In genomic region chr7:3198884-3199283, GRCm38 (mm10) we compare ENCODE assay signal across 11 mouse cellular contexts. TPM values are rescaled to one million over a fixed set of nuclear protein-coding genes. Genes with fewer than 3 reads are reported as not detected.
DNase-seq lines count a peak whose midpoint lies in the region; ATAC-seq and TF ChIP-seq lines count a peak whose summit lies in the region.
"Had no signal": no experiment of that assay in that cellular context is flagged by ENCODE, and none has a peak within 500 bp of the region (broad histone marks: within the 10 kb centered on the region; RNA-seq: fewer than 3 reads in every experiment).

No protein-coding gene starts in this region.

- H3K9ac ChIP-seq in forebrain, embryonic 11.5 days (ENCODE audit: low read length) = no peak overlapping the region
- no peak overlapping the region for H3K9ac ChIP-seq in forebrain, embryonic 14.5 days (ENCODE audit: low read length)
- H3K9ac ChIP-seq: lung, embryonic 15.5 days had no signal

- no peaks in the 10 kb centered on the region for H3K9me3 ChIP-seq in forebrain, embryonic 11.5 days (ENCODE audit: control insufficient read depth, low read length)
- H3K9me3 ChIP-seq in forebrain, embryonic 14.5 days (replicated peaks; ENCODE audit: control insufficient read depth, low read length) = no peaks in the 10 kb centered on the region
- no peaks in the 10 kb centered on the region for H3K9me3 ChIP-seq in limb, embryonic 10.5 days (replicated peaks)
- H3K9me3 ChIP-seq: lung, embryonic 15.5 days had no signal

- no peak for TF ChIP-seq POLR2A in thymus, adult 2 months (IDR thresholded peaks at IDR 0.05; ENCODE audit: control insufficient read depth, extremely low read depth, insufficient read depth, low read length, poor library complexity)

- H3K4me1 ChIP-seq in forebrain, embryonic 11.5 days (replicated peaks; ENCODE audit: control insufficient read depth, insufficient read depth, low read length) = no peaks in the 10 kb centered on the region
- no peaks in the 10 kb centered on the region for H3K4me1 ChIP-seq in forebrain, embryonic 14.5 days (ENCODE audit: control insufficient read depth, insufficient read depth, low read length)
- H3K4me1 ChIP-seq in thymus, adult 2 months (replicated peaks; ENCODE audit: control insufficient read depth, insufficient read depth, low read length) = no peaks in the 10 kb centered on the region
- H3K4me1 ChIP-seq in limb, embryonic 10.5 days = no peaks in the 10 kb centered on the region
- H3K4me1 ChIP-seq: lung, embryonic 15.5 days had no signal

- 48% methylated on average over 11 of the region's 11 CpGs for WGBS in forebrain, embryonic 11.5 days
- WGBS in forebrain, embryonic 14.5 days = 58% methylated on average over 11 of the region's 11 CpGs
- 49% methylated on average over 11 of the region's 11 CpGs for WGBS in thymus, adult 2 months
- WGBS in limb, embryonic 10.5 days = 52% methylated on average over 11 of the region's 11 CpGs

- H3K27ac ChIP-seq in forebrain, embryonic 11.5 days (ENCODE audit: low read depth, low read length) = no peak overlapping the region
- H3K27ac ChIP-seq in forebrain, embryonic 14.5 days (ENCODE audit: low read depth, low read length) = no peak overlapping the region
- no peak overlapping the region for H3K27ac ChIP-seq in thymus, adult 2 months (ENCODE audit: control insufficient read depth, insufficient read depth, low read length)
- H3K27ac ChIP-seq in limb, embryonic 10.5 days = no peak overlapping the region
- H3K27ac ChIP-seq: lung, embryonic 15.5 days had no signal

- no peaks in the 10 kb centered on the region for H3K27me3 ChIP-seq in forebrain, embryonic 11.5 days (ENCODE audit: control insufficient read depth, insufficient read depth, low read length)
- H3K27me3 ChIP-seq in forebrain, embryonic 14.5 days (replicated peaks; ENCODE audit: control insufficient read depth, insufficient read depth, low read length) = no peaks in the 10 kb centered on the region
- H3K27me3 ChIP-seq in thymus, adult 2 months (ENCODE audit: control insufficient read depth, insufficient read depth, low read length) = no peaks in the 10 kb centered on the region
- H3K27me3 ChIP-seq in limb, embryonic 10.5 days (ENCODE audit: low read depth, poor library complexity, severe bottlenecking) = no peaks in the 10 kb centered on the region
- H3K27me3 ChIP-seq: lung, embryonic 15.5 days had no signal

- H3K36me3 ChIP-seq in forebrain, embryonic 11.5 days (ENCODE audit: control insufficient read depth, insufficient read depth, low read length) = no peaks in the 10 kb centered on the region
- no peaks in the 10 kb centered on the region for H3K36me3 ChIP-seq in forebrain, embryonic 14.5 days (ENCODE audit: control insufficient read depth, insufficient read depth, low read length)
- H3K36me3 ChIP-seq in thymus, adult 2 months (ENCODE audit: control insufficient read depth, insufficient read depth, low read length) = no peaks in the 10 kb centered on the region
- H3K36me3 ChIP-seq in limb, embryonic 10.5 days = no peaks in the 10 kb centered on the region
- H3K36me3 ChIP-seq: lung, embryonic 15.5 days had no signal

- H3K4me3 ChIP-seq in forebrain, embryonic 11.5 days (ENCODE audit: low read depth, low read length) = no peak overlapping the region
- H3K4me3 ChIP-seq in forebrain, embryonic 14.5 days (ENCODE audit: low read depth, low read length) = no peak overlapping the region
- no peak overlapping the region for H3K4me3 ChIP-seq in thymus, adult 2 months (ENCODE audit: control insufficient read depth, insufficient read depth, low read length)
- no peak overlapping the region for H3K4me3 ChIP-seq in limb, embryonic 10.5 days
- H3K4me3 ChIP-seq: lung, embryonic 15.5 days had no signal

- peak; percentile 63 for DNase-seq in forebrain, embryonic 11.5 days (ENCODE audit: low spot score)
- no peak for DNase-seq in forebrain, embryonic 14.5 days (ENCODE audit: low spot score)
- peak; percentile 1 for DNase-seq in thymus, postnatal 25 days
- no peak for DNase-seq in thymus, adult 2 months
- DNase-seq in limb, embryonic 10.5 days (ENCODE audit: low spot score) = peak; percentile 47
- DNase-seq in yolk sac, embryonic 10.5 days (ENCODE audit: low spot score) = no peak
- DNase-seq in right cerebral cortex, postnatal 4 days = no peak
- DNase-seq in cerebellum, adult 8-10 months = no peak

- no peak for TF ChIP-seq CTCF in thymus, adult 2 months (IDR thresholded peaks at IDR 0.05; ENCODE audit: borderline replicate concordance, control insufficient read depth, extremely low read depth, insufficient read depth, low read length, poor library complexity)

- no peak for ATAC-seq in forebrain, embryonic 11.5 days (replicated peaks; ENCODE audit: low FRiP score)
- no peak for ATAC-seq in forebrain, embryonic 14.5 days
- ATAC-seq: hindbrain, embryonic 16.5 days had no signal

- H3K4me2 ChIP-seq in forebrain, embryonic 11.5 days (ENCODE audit: low read depth, low read length, severe bottlenecking) = no peak overlapping the region
- no peak overlapping the region for H3K4me2 ChIP-seq in forebrain, embryonic 14.5 days (ENCODE audit: low read length)
- H3K4me2 ChIP-seq: lung, embryonic 15.5 days had no signal

RNA-seq across cellular contexts. Expression of gene AU018091, which starts 29.9 kb away (rescaled TPM):
- polyA plus RNA-seq in forebrain, embryonic 11.5 days (2014; fragmentation: Nextera tagmentation; extraction: Ambion mirVana) = 0.05 and 0.37 TPM in 2 replicates
- polyA plus RNA-seq in forebrain, embryonic 14.5 days (2014; fragmentation: Nextera tagmentation; extraction: Ambion mirVana) = not detected in 2 replicates
- 0.04 and 0.12 TPM in 2 replicates for polyA plus RNA-seq in thymus, adult 2 months (2012; rRNA removed)
- polyA plus RNA-seq in limb, embryonic 10.5 days (2016; fragmentation: Nextera tagmentation; extraction: Ambion mirVana) = 0.25 and 0.28 TPM in 2 replicates
- polyA plus RNA-seq: hindbrain, embryonic 16.5 days had no signal

RNA-seq across cellular contexts. Expression of gene Nlrp12, which starts 50.7 kb away (rescaled TPM):
- polyA plus RNA-seq in forebrain, embryonic 11.5 days (2014; fragmentation: Nextera tagmentation; extraction: Ambion mirVana) = not detected in 2 replicates
- polyA plus RNA-seq in forebrain, embryonic 14.5 days (2014; fragmentation: Nextera tagmentation; extraction: Ambion mirVana) = not detected in 2 replicates
- polyA plus RNA-seq in thymus, adult 2 months (2012; rRNA removed) = 0.11 and 0.13 TPM in 2 replicates
- polyA plus RNA-seq in limb, embryonic 10.5 days (2016; fragmentation: Nextera tagmentation; extraction: Ambion mirVana) = not detected in 2 replicates
- polyA plus RNA-seq: embryonic facial prominence, embryonic 11.5 days had no signal

Comparison
In these comparisons a context has a peak if more than half of its experiments do, and no peak if none do; other contexts are left out.
1. DNase-seq: peak in forebrain, embryonic 11.5 days (single experiment), thymus, postnatal 25 days (single experiment) and limb, embryonic 10.5 days (single experiment); none in forebrain, embryonic 14.5 days (single experiment), thymus, adult 2 months (single experiment), yolk sac, embryonic 10.5 days (single experiment), right cerebral cortex, postnatal 4 days (single experiment) and cerebellum, adult 8-10 months (single experiment).